Mouse (Mus musculus) lung, embryonic 16.5 days (tissue): Measurements from ENCODE around the gene Rac3. TPM values are rescaled to one million over a fixed set of nuclear protein-coding genes. Genes with fewer than 3 reads are reported as not detected.
"Not testable (repeated sequence)": the region's sequence is repeated elsewhere in the genome, so short reads cannot be mapped to it uniquely, and the experiment has no call there.

ENCODE experiments used
- ATAC-seq: fragments of 200-750 bp; cut with Nextera tagmentation; 2 replicates; pipeline ENCODE4 v1.8.0; 2017; ENCODE audit warnings: low read depth, mild to moderate bottlenecking, moderate library complexity
- H3K27ac ChIP-seq: fragments of 300-500 bp; sonication (generic); 2 replicates; pipeline ENCODE4 v1.5.1; 2014; ENCODE audit warnings: mild to moderate bottlenecking, control low read depth, low read length
- H3K27me3 ChIP-seq: fragments of 300-500 bp; sonication (generic); 2 replicates; pipeline ENCODE4 v1.6.1; 2014; ENCODE audit warnings: low read depth, low read length, mixed read lengths; ENCODE audit not compliant: control insufficient read depth, insufficient read depth
- H3K36me3 ChIP-seq: fragments of 300-500 bp; sonication (generic); 2 replicates; pipeline ENCODE4 v1.6.1; 2014; ENCODE audit warnings: low read length; ENCODE audit not compliant: control insufficient read depth, insufficient read depth
- H3K4me1 ChIP-seq: fragments of 300-500 bp; sonication (generic); replicated peaks from 2 replicates; pipeline ENCODE4 v1.6.1; 2014; ENCODE audit warnings: low read length, mixed read lengths; ENCODE audit not compliant: control insufficient read depth, insufficient read depth
- H3K4me2 ChIP-seq: fragments of 300-500 bp; sonication (generic); 2 replicates; pipeline ENCODE4 v1.6.1; 2014; ENCODE audit warnings: low read depth, low read length, control low read depth
- H3K4me3 ChIP-seq: fragments of 300-500 bp; sonication (generic); 2 replicates; pipeline ENCODE4 v1.5.1; 2014; ENCODE audit warnings: mild to moderate bottlenecking, low read length, control low read depth
- H3K9ac ChIP-seq: fragments of 300-500 bp; sonication (generic); 2 replicates; pipeline ENCODE4 v1.6.1; 2014; ENCODE audit warnings: low read length, control low read depth
- H3K9me3 ChIP-seq: fragments of 300-500 bp; sonication (generic); 2 replicates; pipeline ENCODE4 v1.6.1; 2016; ENCODE audit warnings: low read length; ENCODE audit not compliant: control insufficient read depth
- WGBS: fragments of 180-500 bp; shearing (Covaris S2); extraction: QIAGEN DNeasy Blood & Tissue Kit; methylation state at CpG from one replicate; pipeline ENCODE4 v1.1.7; 2014; 5-methylcytosine and 5-hydroxymethylcytosine counted together
- polyA plus RNA-seq: library from polyadenylated mRNA; unstranded; fragments of >200 nt; fragmentation: Nextera tagmentation; extraction: Ambion mirVana; gene quantifications from 2 replicates; pipeline ENCODE4 v1.2.1, GENCODE M21; 2015

The Rac3 gene
- polyA plus RNA-seq, 1 experiment from 2014 or later, result 54.2 TPM

- peak; percentile 6; the same call in 1 of the 2 replicates for ATAC-seq
- Histone ChIP-seq H3K36me3 (peaks cover 12% of the 10 kb centered on the region), H3K27ac (peak overlapping the region; percentile 66), H3K9ac (peak overlapping the region; percentile 76), H3K27me3 (peaks cover 4% of the 10 kb centered on the region), H3K4me3 (peak overlapping the region; percentile 67), H3K9me3 (no peaks in the 10 kb centered on the region), H3K4me2 (peak overlapping the region; percentile 98), H3K4me1 (peaks cover 26% of the 10 kb centered on the region)
- WGBS, result 15% methylated on average over 21 of the region's 21 CpGs
Observed at GRCm38 (mm10) chr11:120722067-120722630, 879 bp downstream of the Rac3 start.

GRCm38 (mm10) chr11:120722761-120723382, 1.6 kb downstream of the Rac3 start:
- H3K4me2 ChIP-seq, result peak overlapping the region; percentile 98; the same call in 1 of the 2 replicates
- H3K27me3 ChIP-seq, result peaks cover 4% of the 10 kb centered on the region

DNA sequence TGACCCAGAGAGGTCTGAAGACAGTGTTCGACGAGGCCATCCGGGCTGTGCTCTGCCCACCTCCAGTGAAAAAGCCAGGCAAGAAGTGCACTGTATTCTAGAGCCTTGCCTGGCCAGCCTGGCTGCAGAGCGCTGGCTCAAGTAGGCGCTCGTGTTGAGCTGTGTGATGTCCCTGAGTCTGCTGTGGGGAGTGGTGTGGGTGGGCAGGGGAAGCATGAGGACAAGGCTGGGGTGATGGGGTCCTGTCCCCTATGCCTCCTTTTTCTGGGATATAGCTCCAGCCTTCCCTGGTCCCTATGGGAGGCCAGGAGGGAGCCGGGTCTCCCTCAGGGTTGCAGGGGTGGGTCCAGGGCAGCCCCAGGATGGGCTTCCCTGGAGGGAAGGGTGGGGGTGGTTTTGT, 2.2 kb downstream of the Rac3 start:
- no peak overlapping the region for H3K4me2 ChIP-seq
- no peak overlapping the region for H3K27ac ChIP-seq
- 82% methylated on average over 7 of the region's 7 CpGs for WGBS
- ATAC-seq, result no peak
- H3K4me1 ChIP-seq, result peaks cover 26% of the 10 kb centered on the region
- no peak overlapping the region for H3K4me3 ChIP-seq
- peaks cover 4% of the 10 kb centered on the region for H3K27me3 ChIP-seq
- no peak overlapping the region; the same call in 1 of the 2 replicates for H3K9ac ChIP-seq
- H3K9me3 ChIP-seq, result no peaks in the 10 kb centered on the region
- peaks cover 6% of the 10 kb centered on the region; the same call in 1 of the 2 replicates for H3K36me3 ChIP-seq

More at GRCm38 (mm10) chr11:120722761-120723382, 1.6 kb downstream of the Rac3 start:
- H3K4me1 ChIP-seq, result peaks cover 26% of the 10 kb centered on the region
- no peak overlapping the region for H3K9ac ChIP-seq
- 86% methylated on average over 11 of the region's 11 CpGs for whole genome bisulfite sequencing
- peak overlapping the region; percentile 67; the same call in 1 of the 2 replicates for H3K4me3 ChIP-seq
- H3K9me3 ChIP-seq, result no peaks in the 10 kb centered on the region
- ATAC-seq, result no peak
- peaks cover 7% of the 10 kb centered on the region for H3K36me3 ChIP-seq
- H3K27ac ChIP-seq, result no peak overlapping the region

DNA sequence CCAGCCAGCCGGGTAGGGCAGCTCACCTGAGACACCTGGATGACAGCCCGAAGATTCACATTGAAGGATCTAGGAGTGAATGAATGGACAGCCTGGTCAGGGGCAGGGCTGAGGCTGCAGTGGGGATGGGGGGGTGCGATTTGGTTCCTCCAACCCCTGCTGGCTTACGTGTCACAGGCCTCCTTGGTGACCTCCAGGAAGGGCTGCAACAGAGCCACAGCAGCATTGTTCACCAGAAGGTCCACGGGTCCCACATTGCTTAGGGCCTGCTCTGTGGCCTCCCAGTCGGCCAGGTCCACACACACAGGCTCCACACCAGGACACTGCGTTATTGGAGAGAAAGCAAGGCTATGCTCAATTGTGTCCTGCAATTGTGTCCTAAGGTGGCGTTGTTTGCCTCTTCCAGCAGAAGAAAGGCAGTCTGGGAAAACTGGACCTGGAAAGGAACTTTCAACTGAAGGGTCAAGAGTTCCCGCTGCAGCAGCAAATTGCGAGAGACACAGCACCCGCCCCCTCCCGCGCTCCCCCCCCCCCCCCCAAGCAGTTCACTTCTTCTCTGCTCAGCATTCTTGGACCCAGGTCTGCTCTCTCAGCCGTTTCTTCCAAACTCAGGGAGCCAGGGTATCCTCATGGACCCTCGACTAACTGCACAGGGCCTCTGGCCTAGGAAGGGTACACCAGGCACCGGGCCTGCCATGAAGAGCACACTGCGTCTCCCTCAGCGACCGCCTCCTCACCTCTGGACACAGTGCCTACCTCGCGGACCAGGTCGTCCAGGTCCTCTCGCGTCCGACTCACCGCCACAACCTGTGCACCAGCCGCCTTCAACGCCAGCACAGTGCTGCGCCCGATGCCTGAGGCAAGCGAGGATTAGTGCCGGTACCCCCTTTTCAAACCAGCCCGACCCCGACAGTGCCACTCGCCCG, 5.2 kb downstream of the Rac3 start:
- Histone ChIP-seq H3K27ac (peak overlapping the region; percentile 15), H3K4me3 (peak overlapping the region; percentile 75)
- WGBS, result 19% methylated on average over 33 of the region's 36 CpGs

DNA sequence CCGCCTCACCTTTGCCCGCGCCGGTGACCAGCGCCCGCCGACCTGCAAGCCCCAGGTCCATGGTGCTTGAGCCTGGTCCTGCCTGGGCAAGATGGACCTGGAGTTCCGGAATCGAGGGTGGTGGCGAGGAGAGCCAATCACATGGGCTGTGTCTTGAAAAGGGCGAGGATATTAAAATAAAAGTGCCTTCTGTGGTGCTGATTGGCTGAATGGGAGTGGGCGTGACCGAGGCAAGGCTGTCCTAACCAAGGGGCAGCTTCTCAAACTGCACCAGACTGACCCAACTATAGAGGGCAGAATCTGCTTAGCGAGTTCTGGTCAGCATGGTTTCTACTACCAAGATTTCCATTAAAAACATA, 5.9 kb downstream of the Rac3 start, which contains the start of gene Dcxr:
Gene Dcxr, minus strand, starts transcription at position 113 of the 359 bp plus-strand sequence.
- Histone ChIP-seq H3K4me2 (peak within 1 kb of the TSS; percentile 86), H3K27me3 (peaks cover 4% of the 10 kb centered on the region), H3K9me3 (no peaks in the 10 kb centered on the region), H3K9ac (peak within 1 kb of the TSS; percentile 80), H3K27ac (peak within 1 kb of the TSS; percentile 15), H3K4me1 (peaks cover 18% of the 10 kb centered on the region), H3K4me3 (peak within 1 kb of the TSS; percentile 75), H3K36me3 (no peaks in the 10 kb centered on the region)
- peak; percentile 93 for ATAC-seq
- WGBS, result 1% methylated on average over 14 of the region's 14 CpGs

More for the DNA sequence above, 5.2 kb downstream of the Rac3 start:
- Histone ChIP-seq H3K27me3 (peaks cover 4% of the 10 kb centered on the region), H3K4me1 (peaks cover 23% of the 10 kb centered on the region), H3K36me3 (no peaks in the 10 kb centered on the region), H3K9ac (peak overlapping the region; percentile 80), H3K9me3 (no peaks in the 10 kb centered on the region), H3K4me2 (peak overlapping the region; percentile 86)
- peak; percentile 46 for ATAC-seq

GRCm38 (mm10) chr11:120727564-120727963, 6.3 kb downstream of the Rac3 start:
- H3K4me1 ChIP-seq, result peaks cover 16% of the 10 kb centered on the region
- no peak overlapping the region for H3K4me2 ChIP-seq
- H3K4me3 ChIP-seq, result no peak overlapping the region
- H3K27ac ChIP-seq, result no peak overlapping the region
- no peaks in the 10 kb centered on the region for H3K9me3 ChIP-seq
- WGBS, result 48% methylated on average over 12 of the region's 12 CpGs
- H3K27me3 ChIP-seq, result peaks cover 2% of the 10 kb centered on the region; the same call in 1 of the 2 replicates
- no peak overlapping the region for H3K9ac ChIP-seq
- no peaks in the 10 kb centered on the region for H3K36me3 ChIP-seq
- no peak for ATAC-seq

- Histone ChIP-seq H3K27ac (peak overlapping the region; percentile 31), H3K4me1 (peaks cover 25% of the 10 kb centered on the region), H3K4me2 (peak overlapping the region; percentile 41; the same call in 1 of the 2 replicates), H3K36me3 (no peaks in the 10 kb centered on the region), H3K4me3 (no peak overlapping the region), H3K27me3 (no peaks in the 10 kb centered on the region), H3K9ac (0 out of 2 replicates have a peak overlapping the region, but pooled peaks have one; percentile 20), H3K9me3 (no peaks in the 10 kb centered on the region)
- no peak for ATAC-seq
- 70% methylated on average over 11 of the region's 11 CpGs for WGBS
Observed at GRCm38 (mm10) chr11:120728530-120729240, 7.4 kb downstream of the Rac3 start.

GRCm38 (mm10) chr11:120729432-120730050, 8.3 kb downstream of the Rac3 start:
- H3K36me3 ChIP-seq, H3K27me3 ChIP-seq, H3K4me3 ChIP-seq, H3K9me3 ChIP-seq: not testable (repeated sequence)
- Histone ChIP-seq H3K27ac (peak overlapping the region; percentile 31; the same call in 1 of the 2 replicates), H3K9ac (0 out of 2 replicates have a peak overlapping the region, but pooled peaks have one; percentile 20), H3K4me1 (peaks cover 25% of the 10 kb centered on the region), H3K4me2 (peak overlapping the region; percentile 41)
- 4% methylated on average over 18 of the region's 21 CpGs for WGBS
- ATAC-seq, result 0 out of 2 replicates have a peak, but pooled peaks have one; percentile 39
